Comparison of ENCODE assay signal across 12 mouse cellular contexts in genomic region chr19:26643011-26643410, GRCm38 (mm10). TPM values are rescaled to one million over a fixed set of nuclear protein-coding genes. Genes with fewer than 3 reads are reported as not detected.
DNase-seq lines count a peak whose midpoint lies in the region; TF ChIP-seq lines count a peak whose summit lies in the region.
"Had no signal": no experiment of that assay in that cellular context is flagged by ENCODE, and none has a peak within 500 bp of the region (broad histone marks: within the 10 kb centered on the region; RNA-seq: fewer than 3 reads in every experiment).

No protein-coding gene starts in this region.

- H3K9ac ChIP-seq in MEL (ENCODE audit: control insufficient read depth, low read depth, low read length, poor library complexity, severe bottlenecking), result 0 out of 2 replicates have a peak overlapping the region, but pooled peaks have one; percentile 23
- H3K9ac ChIP-seq: embryonic facial prominence, embryonic 15.5 days; hindbrain, embryonic 12.5 days; lung, embryonic 14.5 days had no signal

- TF ChIP-seq RAD21 in MEL (IDR thresholded peaks at IDR 0.05; ENCODE audit: low read depth, low read length), result no peak

- no peaks in the 10 kb centered on the region for H3K79me2 ChIP-seq in MEL (ENCODE audit: control insufficient read depth, insufficient read depth, low read length, poor library complexity)

- H3K27me3 ChIP-seq in MEL (ENCODE audit: control insufficient read depth in 1 of 2, insufficient read depth in 2 of 2, low read length in 2 of 2), result no peaks in the 10 kb centered on the region
- H3K27me3 ChIP-seq in cerebellum, adult 2 months (ENCODE audit: control insufficient read depth, insufficient read depth, low read length), result no peaks in the 10 kb centered on the region
- H3K27me3 ChIP-seq: embryonic facial prominence, embryonic 15.5 days; hindbrain, embryonic 12.5 days had no signal

- peaks cover 0 to 23% of the 10 kb centered on the region in 2 experiments; a peak in 2 of 4 replicates for H3K36me3 ChIP-seq in MEL (ENCODE audit: control insufficient read depth in 1 of 2, insufficient read depth in 2 of 2, low read length in 2 of 2)
- H3K36me3 ChIP-seq: hindbrain, embryonic 12.5 days had no signal

- TF ChIP-seq CTCF in MEL (IDR thresholded peaks at IDR 0.05 in 2 of 3, conservative IDR thresholded peaks at IDR 0.05 in 1 of 3; ENCODE audit: control insufficient read depth in 1 of 3, insufficient read depth in 1 of 3, low read depth in 2 of 3, low read length in 3 of 3, poor library complexity in 1 of 3, severe bottlenecking in 1 of 3), result no peak
- TF ChIP-seq CTCF in cerebellum, adult 2 months (IDR thresholded peaks at IDR 0.05; ENCODE audit: borderline replicate concordance, insufficient read depth, low read depth, low read length), result no peak

- no peaks in the 10 kb centered on the region for H3K9me3 ChIP-seq in MEL (replicated peaks; ENCODE audit: insufficient read depth, low read length)
- H3K9me3 ChIP-seq: embryonic facial prominence, embryonic 15.5 days; hindbrain, embryonic 12.5 days had no signal

- no peak for TF ChIP-seq POLR2A in MEL (IDR thresholded peaks at IDR 0.05; ENCODE audit: control insufficient read depth in 1 of 2, insufficient read depth in 1 of 2, low read depth in 1 of 2, low read length in 2 of 2, poor library complexity in 1 of 2)
- no peak for TF ChIP-seq POLR2A in cerebellum, adult 2 months (IDR thresholded peaks at IDR 0.05; ENCODE audit: borderline replicate concordance, insufficient read depth, low read length)

- TF ChIP-seq EP300 in MEL (IDR thresholded peaks at IDR 0.05; ENCODE audit: low read depth in 1 of 2, low read length in 2 of 2), result peak; percentile 84 to 86

- WGBS in cerebellum, adult 2 months, result 9% methylated on average over 4 of the region's 4 CpGs

- intact Hi-C loops in heart, postnatal 25 days (cut with DNase I), result loop anchor here (5.0 kb wide), 1 partner anchor 36 kb away; the partner anchor contains the start of gene Smarca2
- intact Hi-C loops in left cerebral cortex, postnatal 25 days (cut with DNase I), result no loop called here

- no peak overlapping the region for H3K4me3 ChIP-seq in MEL (ENCODE audit: control insufficient read depth in 1 of 2, insufficient read depth in 1 of 2, low read depth in 2 of 2, low read length in 2 of 2)
- no peak overlapping the region for H3K4me3 ChIP-seq in cerebellum, adult 2 months (replicated peaks; ENCODE audit: insufficient read depth, low read depth, low read length)
- H3K4me3 ChIP-seq: embryonic facial prominence, embryonic 15.5 days; hindbrain, embryonic 12.5 days had no signal

- DNase-seq in heart, adult 11 months, result peak; percentile 95
- DNase-seq in heart, postnatal 25 days (ENCODE audit: low spot score), result no peak
- peak; percentile 72 for DNase-seq in MEL (ENCODE audit: low read depth, low spot score)
- peak; percentile 83 to 90 for DNase-seq in cerebellum, adult 2 months
- peak; percentile 47 for DNase-seq in heart, postnatal 4 days
- DNase-seq in left cerebral cortex, postnatal 25 days (ENCODE audit: low spot score in 2 of 2), result no peak
- no peak for DNase-seq in thymus, postnatal 36 days
- no peak for DNase-seq in spleen, postnatal 10 days (ENCODE audit: low spot score in 2 of 2)
- DNase-seq: kidney, postnatal 14 days; lung, embryonic 14.5 days had no signal

- peak overlapping the region; percentile 36 for H3K27ac ChIP-seq in MEL (ENCODE audit: control insufficient read depth, low read depth, low read length)
- H3K27ac ChIP-seq in cerebellum, adult 2 months (ENCODE audit: insufficient read depth, low read length), result 0 out of 2 replicates have a peak overlapping the region, but pooled peaks have one; percentile 31
- H3K27ac ChIP-seq: embryonic facial prominence, embryonic 15.5 days; hindbrain, embryonic 12.5 days had no signal

- H3K4me1 ChIP-seq in MEL (ENCODE audit: control insufficient read depth in 1 of 2, insufficient read depth in 2 of 2, low read length in 2 of 2), result peaks cover 16 to 21% of the 10 kb centered on the region in 2 experiments
- H3K4me1 ChIP-seq in cerebellum, adult 2 months (ENCODE audit: control insufficient read depth, insufficient read depth, low read length), result peaks cover 31% of the 10 kb centered on the region
- H3K4me1 ChIP-seq: hindbrain, embryonic 12.5 days had no signal

TF ChIP-seq in MEL, 35 proteins besides CTCF, POLR2A, EP300 and RAD21:
- TF ChIP-seq ETS1 (IDR thresholded peaks at IDR 0.05; ENCODE audit: low read depth, low read length) (peak; percentile 79), UBTF (IDR thresholded peaks at IDR 0.05; ENCODE audit: borderline replicate concordance, insufficient read depth, low read depth, low read length) (no peak), CHD1 (IDR thresholded peaks at IDR 0.05; ENCODE audit: low read depth, low read length) (no peak), CHD2 (IDR thresholded peaks at IDR 0.05; ENCODE audit: low read length) (no peak), SMC3 (IDR thresholded peaks at IDR 0.05; ENCODE audit: low read depth, low read length) (no peak), ELF1 (IDR thresholded peaks at IDR 0.05; ENCODE audit: low read depth, low read length) (no peak), POLR2AphosphoS5 (IDR thresholded peaks at IDR 0.05; ENCODE audit: borderline replicate concordance, low read depth, low read length) (no peak), HCFC1 (IDR thresholded peaks at IDR 0.05; ENCODE audit: low read depth, low read length) (0 out of 2 replicates have a peak, but pooled peaks have one; percentile 14), MYC (IDR thresholded peaks at IDR 0.05; ENCODE audit: low read depth, low read length) (0 out of 2 replicates have a peak, but pooled peaks have one; percentile 31), GATA1 (IDR thresholded peaks at IDR 0.05; ENCODE audit: low read depth, low read length) (peak; percentile 86), USF1 (IDR thresholded peaks at IDR 0.05; ENCODE audit: low read depth, low read length) (no peak), MYB (IDR thresholded peaks at IDR 0.05; ENCODE audit: low read depth, low read length) (0 out of 2 replicates have a peak, but pooled peaks have one; percentile 38), TAL1 (IDR thresholded peaks at IDR 0.05; ENCODE audit: low read length) (peak; percentile 69), TCF12 (IDR thresholded peaks at IDR 0.05; ENCODE audit: low read depth, low read length) (peak; percentile 83), MXI1 (IDR thresholded peaks at IDR 0.05; ENCODE audit: low read depth, low read length) (peak; percentile 54; the same call in 1 of the 2 replicates), BHLHE40 (IDR thresholded peaks at IDR 0.05; ENCODE audit: borderline replicate concordance, low read depth, low read length) (peak; percentile 35; the same call in 1 of the 2 replicates), MAFK (IDR thresholded peaks at IDR 0.05; ENCODE audit: borderline replicate concordance, low read depth, low read length) (peak; percentile 42; the same call in 1 of the 2 replicates), ZNF384 (IDR thresholded peaks at IDR 0.05; ENCODE audit: low read depth, low read length) (no peak), RCOR1 (IDR thresholded peaks at IDR 0.05; ENCODE audit: low read depth, low read length) (peak; percentile 86), GABPA (IDR thresholded peaks at IDR 0.05; ENCODE audit: low read depth, low read length) (no peak)

RNA-seq across cellular contexts. Expression of gene Smarca2, which starts 38.2 kb away (rescaled TPM):
- 10 to 100 TPM; 57.0 to 57.4 TPM for total RNA-seq in heart, postnatal 25 days (2021)
- total RNA-seq in MEL (2012; rRNA removed), result 6.6 and 7.1 TPM in 2 replicates
- polyA plus RNA-seq in MEL (2012; ENCODE audit: insufficient read depth in 1 of 2, insufficient read length in 2 of 2, low read depth in 1 of 2, low replicate concordance in 2 of 2, missing spikeins in 1 of 2), result 10 to 100 TPM in 1 of 2 experiments, not detected in 1; 23.2 TPM
- 136 and 145 TPM in 2 replicates for polyA plus RNA-seq in cerebellum, adult 2 months (2012; rRNA removed)
- total RNA-seq in heart, postnatal 4 days (2021), result 10 to 100 TPM; 56.7 to 57.4 TPM
- 100 to 1,000 TPM; 254 to 271 TPM for total RNA-seq in left cerebral cortex, postnatal 25 days (2021)

Comparison
In these comparisons a context has a peak if more than half of its experiments do, and no peak if none do; other contexts are left out.
1. DNase-seq: peak in heart, adult 11 months (single experiment), MEL (single experiment), cerebellum, adult 2 months (2 of 2) and heart, postnatal 4 days (single experiment); none in heart, postnatal 25 days (single experiment), left cerebral cortex, postnatal 25 days (0 of 2), thymus, postnatal 36 days (0 of 2) and spleen, postnatal 10 days (0 of 2).
2. RNA of gene Smarca2, which starts 38.2 kb away (total RNA-seq): 254 to 271 TPM in left cerebral cortex, postnatal 25 days; 56.7 to 57.4 TPM in heart, postnatal 4 days, 57.0 to 57.4 TPM in heart, postnatal 25 days and 6.6 to 7.1 TPM in MEL; every median in the first group is over 4 times any median in the second.